21 mouse cellular contexts compared by ENCODE assay signal in the genomic region with DNA sequence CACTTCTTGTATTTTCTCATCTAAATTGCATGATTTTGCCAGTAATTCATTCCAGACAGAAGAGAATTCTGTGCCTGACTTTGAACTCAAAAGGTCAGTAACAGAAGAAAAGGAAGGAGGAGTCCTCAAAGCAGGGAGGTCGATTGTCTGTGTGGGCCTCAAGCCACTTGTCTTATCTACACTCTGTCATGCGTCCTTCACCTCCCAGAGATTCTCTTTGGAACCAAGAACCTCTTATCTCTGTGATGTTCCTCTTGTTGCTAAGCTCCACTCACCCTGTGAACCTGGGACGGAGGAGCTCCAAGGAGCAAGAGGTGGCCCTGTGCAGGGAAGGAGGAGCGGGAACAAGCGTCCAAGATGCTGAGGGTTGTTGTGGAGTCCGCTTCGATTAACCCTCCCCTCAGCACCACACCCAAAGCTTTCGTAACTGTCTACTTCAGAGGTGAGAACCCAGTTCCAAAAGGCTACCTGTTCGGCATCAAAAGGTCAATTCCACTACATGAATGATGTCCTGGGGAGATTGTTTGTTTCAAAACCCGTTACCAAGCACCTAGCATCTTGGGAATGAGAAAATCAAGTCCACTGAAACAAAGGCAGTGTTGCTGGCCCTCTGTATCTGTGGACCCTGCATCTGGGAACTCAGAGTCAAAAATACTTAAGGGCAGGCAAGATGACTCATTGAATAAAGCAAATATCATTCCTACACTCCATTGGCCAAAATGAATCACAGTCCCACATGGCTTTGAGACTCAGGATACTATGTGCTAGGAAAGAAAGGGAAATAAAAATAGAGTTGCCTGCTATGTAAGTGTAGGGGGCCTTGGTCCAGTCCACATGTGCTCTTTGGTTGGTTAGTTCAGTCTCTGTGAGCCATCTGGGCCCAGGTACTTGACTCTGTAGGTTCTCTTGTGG. TPM values are rescaled to one million over a fixed set of nuclear protein-coding genes. Genes with fewer than 3 reads are reported as not detected.
A peak's percentile ranks its signal among the peaks of the same experiment; 100 is the strongest.
DNase-seq lines count a peak whose midpoint lies in the region; ATAC-seq lines count a peak whose summit lies in the region.
"Had no signal": no experiment of that assay in that cellular context is flagged by ENCODE, and none has a peak within 500 bp of the region (broad histone marks: within the 10 kb centered on the region; RNA-seq: fewer than 3 reads in every experiment).

A gene (plus strand): TSS at position 358 of the 912 bp plus-strand sequence.

- WGBS in midbrain, embryonic 11.5 days, result 86% methylated on average over 10 of the region's 10 CpGs
- 85% methylated on average over 10 of the region's 10 CpGs for WGBS in midbrain, embryonic 16.5 days

- H3K9ac ChIP-seq in midbrain, embryonic 11.5 days (ENCODE audit: low read length), result no peak within 1 kb of the TSS
- no peak within 1 kb of the TSS for H3K9ac ChIP-seq in midbrain, embryonic 16.5 days (ENCODE audit: low read depth, low read length)
- H3K9ac ChIP-seq: hindbrain, embryonic 15.5 days had no signal

- H3K27me3 ChIP-seq in midbrain, embryonic 11.5 days (ENCODE audit: control insufficient read depth, insufficient read depth, low read length), result no peaks in the 10 kb centered on the region
- no peaks in the 10 kb centered on the region for H3K27me3 ChIP-seq in midbrain, embryonic 16.5 days (ENCODE audit: control insufficient read depth, insufficient read depth, low read depth, low read length)
- H3K27me3 ChIP-seq: hindbrain, embryonic 15.5 days had no signal

- H3K4me3 ChIP-seq in midbrain, embryonic 11.5 days (ENCODE audit: low read depth, low read length), result no peak within 1 kb of the TSS
- no peak within 1 kb of the TSS for H3K4me3 ChIP-seq in midbrain, embryonic 16.5 days (ENCODE audit: low read depth, low read length)
- H3K4me3 ChIP-seq: embryonic facial prominence, embryonic 10.5 days; forebrain, embryonic 10.5 days; gastrocnemius, adult 2 months; heart, embryonic 10.5 days; hindbrain, embryonic 15.5 days had no signal

- no peak within 1 kb of the TSS for H3K27ac ChIP-seq in midbrain, embryonic 11.5 days (ENCODE audit: low read depth, low read length)
- no peak within 1 kb of the TSS for H3K27ac ChIP-seq in midbrain, embryonic 16.5 days (ENCODE audit: low read length)
- H3K27ac ChIP-seq: embryonic facial prominence, embryonic 10.5 days; forebrain, embryonic 10.5 days; gastrocnemius, adult 2 months; heart, embryonic 10.5 days; hindbrain, embryonic 15.5 days had no signal

- no peaks in the 10 kb centered on the region for H3K9me3 ChIP-seq in midbrain, embryonic 11.5 days (ENCODE audit: control insufficient read depth, low read length)
- no peaks in the 10 kb centered on the region for H3K9me3 ChIP-seq in midbrain, embryonic 16.5 days (replicated peaks; ENCODE audit: control insufficient read depth, low read length, poor library complexity, severe bottlenecking)
- H3K9me3 ChIP-seq: forebrain, embryonic 10.5 days; heart, embryonic 10.5 days; hindbrain, embryonic 15.5 days had no signal

- no peaks in the 10 kb centered on the region for H3K36me3 ChIP-seq in midbrain, embryonic 11.5 days (ENCODE audit: control insufficient read depth, insufficient read depth, low read length)
- H3K36me3 ChIP-seq in midbrain, embryonic 16.5 days (ENCODE audit: control insufficient read depth, insufficient read depth, low read length), result no peaks in the 10 kb centered on the region
- H3K36me3 ChIP-seq: heart, embryonic 10.5 days; hindbrain, embryonic 15.5 days had no signal

- H3K4me2 ChIP-seq in midbrain, embryonic 11.5 days, result no peak within 1 kb of the TSS
- no peak within 1 kb of the TSS for H3K4me2 ChIP-seq in midbrain, embryonic 16.5 days (ENCODE audit: low read length)
- H3K4me2 ChIP-seq: hindbrain, embryonic 15.5 days had no signal

- peak; percentile 76 for DNase-seq in heart, adult 11 months
- no peak for DNase-seq in heart, postnatal 25 days (ENCODE audit: low spot score)
- DNase-seq in midbrain, embryonic 11.5 days (ENCODE audit: low spot score, missing footprints), result peak; percentile 39
- DNase-seq in NIH3T3 (ENCODE audit: low read depth), result peak; percentile 50
- no peak for DNase-seq in natural killer cell, adult 2 months (ENCODE audit: low spot score in 2 of 2)
- DNase-seq in gastrocnemius, postnatal 10 days, result no peak
- DNase-seq: adrenal gland, postnatal 25 days; cerebellum, adult 2 months; cerebellum, postnatal 10 days; gastrocnemius, adult 2 months; gastrocnemius, postnatal 36 days; heart, adult 18-20 months; heart, postnatal 10 days had no signal

- intact Hi-C loops in heart, postnatal 25 days (cut with DNase I), result no loop called here

- no peak for ATAC-seq in midbrain, embryonic 11.5 days (ENCODE audit: low FRiP score)
- no peak for ATAC-seq in midbrain, embryonic 16.5 days
- ATAC-seq: forebrain, embryonic 14.5 days had no signal

- peaks cover 8% of the 10 kb centered on the region for H3K4me1 ChIP-seq in midbrain, embryonic 11.5 days (ENCODE audit: control insufficient read depth, insufficient read depth, low read length)
- peaks cover 10% of the 10 kb centered on the region for H3K4me1 ChIP-seq in midbrain, embryonic 16.5 days (ENCODE audit: control insufficient read depth, insufficient read depth, low read length)

RNA-seq across cellular contexts. Expression of the gene that starts here (rescaled TPM):
- total RNA-seq in heart, postnatal 25 days (2021), result not detected
- polyA plus RNA-seq in midbrain, embryonic 11.5 days (2014; fragmentation: Nextera tagmentation; extraction: Ambion mirVana), result 1.4 and 2.0 TPM in 2 replicates
- 2.9 TPM in 2 replicates for polyA plus RNA-seq in midbrain, embryonic 16.5 days (2015; fragmentation: Nextera tagmentation; extraction: Ambion mirVana)
- total RNA-seq in gastrocnemius, postnatal 10 days (2021), result not detected
- total RNA-seq: adrenal gland, postnatal 25 days; CH12.LX; gastrocnemius, adult 2 months; gastrocnemius, postnatal 36 days; heart, adult 18-20 months; heart, postnatal 10 days; hematopoietic stem cell, adult 5-6 weeks had no signal
- polyA plus RNA-seq: cerebellum, adult 2 months had no signal

Comparison
In these comparisons a context has a peak if more than half of its experiments do, and no peak if none do; other contexts are left out.
1. DNase-seq: peak in heart, adult 11 months (single experiment), midbrain, embryonic 11.5 days (single experiment) and NIH3T3 (single experiment); none in heart, postnatal 25 days (single experiment), natural killer cell, adult 2 months (0 of 2) and gastrocnemius, postnatal 10 days (single experiment).